Mouse (Mus musculus) forebrain, embryonic 14.5 days (tissue): ENCODE measurements around the gene Ak9. TPM values are rescaled to one million over a fixed set of nuclear protein-coding genes. Genes with fewer than 3 reads are reported as not detected.

Experiments used
- ATAC-seq: fragments of 200-750 bp; cut with Nextera tagmentation; 2 replicates; pipeline ENCODE4 v1.8.0; 2017; ENCODE audit warnings: mild to moderate bottlenecking, moderate library complexity
- DNase-seq: peaks from one replicate; pipeline ENCODE4 v3.0.0-alpha.2; 2015; ENCODE audit warnings: low spot score
- H3K27ac ChIP-seq: fragments of 300-500 bp; sonication (generic); 2 replicates; pipeline ENCODE4 v1.5.1; 2014; ENCODE audit warnings: low read depth, mild to moderate bottlenecking, control low read depth, low read length, moderate library complexity
- H3K27me3 ChIP-seq: fragments of 300-500 bp; sonication (generic); replicated peaks from 2 replicates; pipeline ENCODE4 v1.6.1; 2014; ENCODE audit warnings: low read length, control low read depth, mixed read lengths; ENCODE audit not compliant: control insufficient read depth, insufficient read depth
- H3K36me3 ChIP-seq: fragments of 300-500 bp; sonication (generic); 2 replicates; pipeline ENCODE4 v1.6.1; 2014; ENCODE audit warnings: low read length, control low read depth; ENCODE audit not compliant: control insufficient read depth, insufficient read depth
- H3K4me1 ChIP-seq: fragments of 300-500 bp; sonication (generic); 2 replicates; pipeline ENCODE4 v1.6.1; 2014; ENCODE audit warnings: antibody characterized with exemption, low read length, control low read depth; ENCODE audit not compliant: control insufficient read depth, insufficient read depth
- H3K4me2 ChIP-seq: fragments of 300-500 bp; sonication (generic); 2 replicates; pipeline ENCODE4 v1.6.1; 2014; ENCODE audit warnings: mild to moderate bottlenecking, control low read depth, low read length
- H3K4me3 ChIP-seq: fragments of 300-500 bp; sonication (generic); 2 replicates; pipeline ENCODE4 v1.5.1; 2014; ENCODE audit warnings: low read depth, low read length, control low read depth
- H3K9ac ChIP-seq: fragments of 300-500 bp; sonication (generic); 2 replicates; pipeline ENCODE4 v1.6.1; 2014; ENCODE audit warnings: mild to moderate bottlenecking, low read length, control low read depth, moderate library complexity
- H3K9me3 ChIP-seq: fragments of 300-500 bp; sonication (generic); replicated peaks from 2 replicates; pipeline ENCODE4 v1.6.1; 2016; ENCODE audit warnings: low read length, control low read depth, mixed read lengths; ENCODE audit not compliant: control insufficient read depth
- WGBS: fragments of 180-500 bp; shearing (Covaris S2); extraction: QIAGEN DNeasy Blood & Tissue Kit; methylation state at CpG from one replicate; pipeline ENCODE4 v1.1.7; 2014; 5-methylcytosine and 5-hydroxymethylcytosine counted together
- polyA plus RNA-seq: library from polyadenylated mRNA; unstranded; fragments of >200 nt; fragmentation: Nextera tagmentation; extraction: Ambion mirVana; gene quantifications from 2 replicates; pipeline ENCODE4 v1.2.1, GENCODE M21; 2014

The Ak9 gene
- polyA plus RNA-seq, 1 experiment from 2014 or later: 0.13 TPM

DNA sequence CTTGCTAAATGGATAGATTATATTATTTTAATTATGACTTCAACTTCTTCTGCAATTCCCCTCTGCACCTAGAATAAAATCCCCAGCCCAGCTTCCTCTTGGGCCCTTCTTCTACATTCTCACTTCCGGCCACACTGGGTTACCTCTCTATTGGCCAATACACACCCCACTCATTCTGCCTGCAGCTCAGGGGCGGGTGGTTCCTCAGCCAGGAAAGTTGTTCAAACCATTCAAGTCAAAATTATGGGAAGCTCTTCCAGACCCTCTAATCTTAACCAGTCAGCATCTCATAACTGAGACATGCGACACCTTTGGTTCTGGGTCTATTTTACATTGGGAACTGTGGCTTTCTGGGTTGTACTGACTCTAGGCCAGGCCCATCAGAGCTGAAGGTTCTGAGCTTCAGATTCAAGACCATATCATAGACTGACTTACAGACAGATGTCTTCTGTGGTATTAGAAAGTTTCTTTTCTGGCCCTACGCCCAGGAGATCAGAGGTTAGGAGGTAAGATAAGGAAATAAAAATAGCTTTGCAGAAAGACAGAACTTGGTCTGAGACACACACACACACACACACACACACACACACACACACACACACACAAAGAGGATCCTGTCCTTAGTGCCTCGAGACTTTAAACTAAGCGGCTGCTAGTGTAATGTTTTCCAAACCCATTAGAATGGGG lies 170.1 kb downstream of the Ak9 start:
- Histone ChIP-seq H3K9me3 (no peaks in the 10 kb centered on the region), H3K36me3 (no peaks in the 10 kb centered on the region), H3K27me3 (no peaks in the 10 kb centered on the region), H3K9ac (no peak overlapping the region), H3K4me3 (no peak overlapping the region), H3K4me2 (no peak overlapping the region), H3K4me1 (peaks cover 13% of the 10 kb centered on the region; the same call in 1 of the 2 replicates), H3K27ac (no peak overlapping the region)
- no peak for ATAC-seq
- DNase-seq: no peak
- 87% methylated on average over 6 of the region's 6 CpGs for WGBS

DNA sequence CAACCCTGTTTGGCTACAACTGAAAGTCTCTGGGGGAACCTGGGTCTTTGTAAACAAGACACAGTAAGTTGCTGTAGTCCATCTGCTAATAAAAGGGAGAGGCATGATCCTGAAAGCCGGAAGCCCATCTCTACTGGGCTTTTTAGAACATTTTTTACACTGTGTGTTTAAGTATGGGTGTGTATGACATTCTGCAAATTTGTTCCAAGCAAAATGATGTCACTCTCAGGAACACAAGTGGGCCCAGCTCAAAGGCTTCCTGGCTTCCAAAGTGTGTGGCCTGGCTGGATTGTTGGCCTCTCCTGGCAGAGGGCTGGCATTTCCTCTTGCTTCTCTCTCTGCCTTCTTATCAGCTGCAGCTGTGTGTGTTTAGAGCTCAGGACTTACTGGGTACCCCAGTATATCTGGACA lies 171.2 kb downstream of the Ak9 start:
- no peak overlapping the region for H3K9ac ChIP-seq
- H3K36me3 ChIP-seq: no peaks in the 10 kb centered on the region
- WGBS: 84% methylated on average over 1 of the region's 1 CpGs
- no peak overlapping the region for H3K4me3 ChIP-seq
- H3K27me3 ChIP-seq: no peaks in the 10 kb centered on the region
- peaks cover 13% of the 10 kb centered on the region; the same call in 1 of the 2 replicates for H3K4me1 ChIP-seq
- ATAC-seq (no peak), DNase-seq (no peak)
- H3K27ac ChIP-seq: no peak overlapping the region
- no peak overlapping the region for H3K4me2 ChIP-seq
- H3K9me3 ChIP-seq: no peaks in the 10 kb centered on the region

DNA sequence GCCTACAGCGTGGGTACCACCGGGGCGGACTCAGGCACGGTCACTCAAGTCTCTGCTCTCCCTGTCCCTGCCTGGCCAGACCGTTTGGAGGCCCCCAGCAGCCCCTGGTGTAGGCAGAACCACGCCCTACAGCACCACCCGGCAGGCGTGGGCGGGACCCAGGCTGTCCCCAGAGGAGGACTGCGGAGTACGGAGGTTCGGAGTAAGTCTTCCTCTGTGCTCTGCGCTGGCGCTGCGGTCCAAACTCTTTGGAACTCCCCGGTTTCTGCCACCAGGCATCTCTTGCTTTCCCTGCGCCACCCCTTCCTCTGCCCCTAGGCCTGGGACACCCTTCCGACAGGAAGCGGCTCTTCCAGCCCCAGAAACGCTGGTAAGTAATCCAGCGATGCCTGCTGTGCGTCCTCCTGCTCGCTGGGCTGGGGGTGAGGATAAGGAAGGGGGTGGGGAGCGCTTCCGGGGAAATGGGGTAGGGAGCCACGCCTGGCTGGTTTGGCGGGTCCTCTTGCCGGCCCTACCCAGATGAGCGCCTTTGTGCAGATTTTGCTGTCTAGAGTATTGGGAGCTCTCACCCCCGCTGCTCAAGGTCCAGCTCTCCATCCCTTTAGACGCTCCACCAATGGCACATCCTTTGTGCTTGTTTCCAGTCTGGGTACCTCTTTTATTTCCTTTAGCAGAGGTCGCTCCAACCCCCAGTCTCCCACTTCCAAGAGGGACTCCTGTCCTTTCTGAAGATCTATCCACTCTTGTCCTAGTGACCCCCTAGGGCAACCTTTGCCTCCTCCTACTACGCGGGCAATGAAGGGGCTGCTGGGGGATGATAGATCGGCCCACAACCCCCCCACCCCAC lies 172.6 kb downstream of the Ak9 start, which contains the start of gene Mical1:
Gene Mical1, plus strand, starts transcription at position 144 of the 847 bp plus-strand sequence.
- H3K36me3 ChIP-seq: 0 out of 2 replicates have a peak, but pooled peaks cover 4% of the 10 kb centered on the region
- H3K4me2 ChIP-seq: peak within 1 kb of the TSS; percentile 72
- peak within 1 kb of the TSS; percentile 79 for H3K9ac ChIP-seq
- ATAC-seq (peak; percentile 75), DNase-seq (peak; percentile 65)
- peak within 1 kb of the TSS; percentile 58 for H3K4me3 ChIP-seq
- H3K9me3 ChIP-seq: no peaks in the 10 kb centered on the region
- peak within 1 kb of the TSS; percentile 84 for H3K27ac ChIP-seq
- under 1% methylated on average over 34 of the region's 35 CpGs for WGBS
- H3K4me1 ChIP-seq: peaks cover 13% of the 10 kb centered on the region; the same call in 1 of the 2 replicates
- no peaks in the 10 kb centered on the region for H3K27me3 ChIP-seq

DNA sequence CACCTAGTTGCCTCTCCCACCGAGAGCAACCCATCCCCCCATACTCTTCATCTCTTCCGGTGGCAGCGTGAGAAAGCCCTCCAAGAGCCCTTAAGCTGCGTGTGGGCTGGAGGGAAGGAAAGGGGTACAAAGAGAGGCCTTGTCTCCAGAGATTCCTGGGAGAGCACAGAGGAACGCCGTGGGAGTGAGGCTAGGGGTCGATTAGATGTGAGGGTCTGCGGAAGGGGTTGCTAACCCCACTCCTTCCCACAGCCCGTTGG lies 173.2 kb downstream of the Ak9 start:
- Histone ChIP-seq H3K36me3 (0 out of 2 replicates have a peak, but pooled peaks cover 10% of the 10 kb centered on the region), H3K9me3 (no peaks in the 10 kb centered on the region), H3K4me1 (peaks cover 13% of the 10 kb centered on the region; the same call in 1 of the 2 replicates), H3K27me3 (no peaks in the 10 kb centered on the region), H3K9ac (peak overlapping the region; percentile 79), H3K4me3 (peak overlapping the region; percentile 58), H3K27ac (peak overlapping the region; percentile 84), H3K4me2 (peak overlapping the region; percentile 72)
- DNase-seq (peak; percentile 72), ATAC-seq (peak; percentile 36)
- 0% methylated on average over 9 of the region's 9 CpGs for WGBS

DNA sequence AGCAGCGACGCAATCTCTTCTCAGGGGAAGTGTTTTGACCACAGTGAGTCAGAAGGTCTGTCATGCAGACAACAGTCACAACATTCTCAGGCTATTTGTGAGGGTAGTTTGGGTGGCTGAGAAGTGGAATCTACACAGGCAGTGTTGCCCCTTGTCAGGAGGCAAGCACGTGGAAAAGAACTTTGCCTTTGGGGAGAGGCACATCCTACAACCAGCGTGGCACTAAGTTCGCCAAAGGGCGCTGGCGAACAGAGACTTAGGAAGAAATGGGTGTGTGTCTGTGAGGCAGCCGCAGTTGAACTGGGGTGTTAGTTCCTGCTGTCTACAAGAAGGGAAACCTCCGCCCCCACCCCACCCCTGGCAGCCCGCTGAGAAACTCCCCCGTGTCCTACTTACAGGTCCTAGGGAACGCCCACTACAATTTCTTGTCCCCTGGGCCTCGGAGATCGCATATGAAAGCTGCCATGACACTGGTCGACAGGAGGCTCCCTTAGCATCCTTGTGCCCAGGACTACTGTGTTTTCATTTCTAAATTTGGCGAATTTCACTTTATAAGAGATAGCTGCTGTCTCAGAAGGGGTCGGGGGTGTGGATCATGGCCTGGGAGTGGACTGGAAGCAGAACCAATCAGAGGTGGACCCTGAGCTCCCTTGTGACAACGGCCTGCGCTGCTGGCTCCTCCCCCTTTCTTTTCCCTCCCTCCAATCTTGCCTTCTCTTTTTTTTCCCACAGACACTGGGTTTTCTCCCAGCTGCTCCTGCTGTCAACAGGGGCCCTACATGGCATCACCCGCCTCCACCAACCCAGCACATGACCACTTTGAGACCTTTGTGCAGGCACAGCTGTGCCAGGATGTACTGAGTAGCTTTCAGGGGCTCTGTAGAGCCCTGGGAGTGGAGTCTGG lies 173.8 kb downstream of the Ak9 start:
- Histone ChIP-seq H3K4me2 (peak overlapping the region; percentile 72), H3K9me3 (no peaks in the 10 kb centered on the region), H3K27ac (peak overlapping the region; percentile 84; the same call in 1 of the 2 replicates), H3K27me3 (no peaks in the 10 kb centered on the region), H3K36me3 (0 out of 2 replicates have a peak, but pooled peaks cover 15% of the 10 kb centered on the region), H3K4me3 (peak overlapping the region; percentile 58), H3K9ac (peak overlapping the region; percentile 79), H3K4me1 (peaks cover 13% of the 10 kb centered on the region; the same call in 1 of the 2 replicates)
- 0% methylated on average over 20 of the region's 20 CpGs for WGBS
- ATAC-seq (peak; percentile 80), DNase-seq (peak; percentile 81)

DNA sequence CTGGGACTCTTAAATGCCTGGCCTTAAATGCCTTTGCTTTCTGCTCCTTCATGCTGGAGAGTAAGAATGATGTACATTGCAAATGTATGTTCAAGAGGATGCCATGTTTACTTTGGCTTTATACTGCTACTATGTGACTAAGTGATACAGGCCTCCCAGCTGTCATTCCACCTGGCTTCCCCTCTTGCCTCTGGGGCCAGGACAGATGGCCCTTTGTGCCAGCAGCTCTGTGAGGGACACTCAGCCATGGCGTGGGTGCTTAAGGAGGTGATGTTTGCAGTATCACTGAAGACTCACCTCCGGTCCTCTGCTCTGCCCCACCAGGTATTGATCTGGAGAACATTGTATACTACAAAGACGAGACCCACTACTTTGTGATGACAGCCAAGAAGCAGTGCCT lies 176.2 kb downstream of the Ak9 start:
- no peaks in the 10 kb centered on the region for H3K27me3 ChIP-seq
- DNase-seq: no peak
- no peak overlapping the region for H3K4me3 ChIP-seq
- H3K9me3 ChIP-seq: no peaks in the 10 kb centered on the region
- H3K36me3 ChIP-seq: peaks cover 34% of the 10 kb centered on the region
- no peak for ATAC-seq
- H3K27ac ChIP-seq: no peak overlapping the region
- 90% methylated on average over 3 of the region's 3 CpGs for WGBS
- no peak overlapping the region for H3K9ac ChIP-seq
- H3K4me1 ChIP-seq: peaks cover 13% of the 10 kb centered on the region; the same call in 1 of the 2 replicates
- no peak overlapping the region for H3K4me2 ChIP-seq

DNA sequence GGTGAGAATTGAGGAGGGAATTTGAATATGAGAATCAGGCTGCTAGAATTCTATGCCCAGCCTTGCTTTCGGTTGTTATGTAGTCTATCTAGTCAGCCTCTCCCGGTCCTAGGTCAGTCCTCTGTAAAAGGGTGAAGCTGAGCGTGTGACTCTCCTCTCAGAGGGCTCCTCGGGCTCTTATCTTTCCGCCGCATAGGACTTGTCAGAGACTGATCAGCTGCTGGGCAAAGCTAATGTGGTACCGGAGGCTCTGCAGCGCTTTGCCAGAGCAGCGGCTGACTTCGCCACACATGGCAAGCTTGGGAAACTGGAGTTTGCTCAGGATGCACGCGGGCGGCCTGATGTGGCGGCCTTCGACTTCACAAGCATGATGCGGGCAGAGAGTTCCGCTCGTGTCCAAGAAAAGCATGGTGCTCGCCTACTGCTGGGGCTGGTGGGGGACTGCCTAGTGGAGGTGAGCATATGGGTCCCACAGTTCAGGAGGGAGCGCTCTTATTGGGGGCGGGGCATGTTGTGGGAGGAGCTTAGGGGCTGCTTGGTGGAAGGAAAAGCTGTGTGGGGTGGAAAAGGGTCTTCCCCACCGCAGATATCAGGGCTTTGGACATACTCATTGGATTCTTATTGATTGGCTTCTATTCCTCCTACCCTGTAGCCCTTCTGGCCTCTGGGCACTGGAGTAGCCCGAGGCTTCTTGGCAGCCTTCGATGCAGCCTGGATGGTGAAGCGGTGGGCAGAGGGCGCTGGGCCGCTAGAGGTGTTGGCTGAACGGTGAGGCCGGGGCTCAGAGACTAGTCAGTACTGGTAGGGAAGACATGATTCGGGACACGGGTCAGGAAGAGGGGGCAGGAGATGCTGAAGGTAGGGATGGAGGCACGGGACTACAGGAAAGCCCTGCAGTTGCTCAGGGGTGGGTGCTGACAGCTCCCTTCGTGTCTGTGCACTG lies 177.4 kb downstream of the Ak9 start:
- Histone ChIP-seq H3K9ac (no peak overlapping the region), H3K4me1 (peaks cover 8% of the 10 kb centered on the region; the same call in 1 of the 2 replicates), H3K27me3 (no peaks in the 10 kb centered on the region), H3K4me3 (no peak overlapping the region), H3K9me3 (no peaks in the 10 kb centered on the region), H3K27ac (no peak overlapping the region), H3K4me2 (no peak overlapping the region), H3K36me3 (peaks cover 45% of the 10 kb centered on the region)
- no peak for ATAC-seq
- 77% methylated on average over 33 of the region's 33 CpGs for WGBS
- DNase-seq: no peak
